Mouse (Mus musculus): ENCODE measurements around the gene Ppp1r14a. TPM values are rescaled to one million over a fixed set of nuclear protein-coding genes. Genes with fewer than 3 reads are reported as not detected.
A peak's percentile ranks its signal among the peaks of the same experiment; 100 is the strongest.

Ppp1r14a gene
- polyA plus RNA-seq, 1 experiment from 2014 or later: 5.1 TPM

DNA sequence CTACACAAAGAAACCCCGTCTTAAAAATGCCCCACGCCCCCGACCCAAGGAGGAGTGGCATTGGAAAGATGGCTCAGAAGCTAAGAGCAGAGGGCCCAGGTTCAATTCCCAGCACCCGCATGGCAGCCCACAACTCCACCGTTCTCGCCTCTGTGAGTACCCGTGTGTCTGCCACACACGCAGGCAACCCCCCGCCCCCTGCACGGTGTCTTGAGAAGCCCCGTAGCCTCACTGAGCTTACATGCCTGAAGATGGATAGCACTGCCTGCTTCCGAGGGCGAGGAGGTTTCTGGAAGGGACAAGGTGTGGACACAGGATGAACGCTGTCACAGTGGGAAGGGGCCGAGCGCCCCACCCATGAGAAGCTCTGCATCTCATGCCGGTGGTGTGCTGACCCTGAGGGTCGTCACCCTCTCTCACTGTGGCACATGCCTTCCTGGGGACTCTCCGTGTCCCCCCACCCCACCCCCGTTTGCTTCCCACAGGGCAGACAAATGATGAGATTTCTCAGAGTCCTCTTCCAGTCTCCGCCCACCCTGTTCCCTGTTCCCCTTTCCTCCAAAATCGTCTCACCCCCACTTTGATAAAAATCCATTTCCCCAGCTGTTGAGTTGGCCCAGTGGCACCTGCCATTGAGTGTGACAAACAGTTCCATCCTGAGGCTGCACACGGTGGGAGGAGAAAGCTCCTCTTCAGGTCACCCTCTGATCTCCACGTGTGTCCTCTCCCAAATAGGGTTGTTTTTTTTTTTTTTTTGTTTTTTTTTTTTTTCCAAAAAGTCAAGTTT lies 6.9 kb downstream of the Ppp1r14a start:
- no peaks in the 10 kb centered on the region for H3K27me3 ChIP-seq
- in situ Hi-C loops (cut with MboI; ENCODE audit: low pct_unique_long_range_greater_than_20kb): no loop called here
- ATAC-seq (no peak), DNase-seq (ENCODE audit: low read depth, low spot score) (no peak)
- POLR2A ChIA-PET: interaction anchor here (1.3 to 2.0 kb wide), 2 partner anchors 49 to 54 kb away, joined by 3 to 9 read pairs; no protein-coding TSS in a partner anchor
- CTCF ChIA-PET: interaction anchor here (0.7 to 2.3 kb wide), 5 partner anchors 11 to 115 kb away, joined by 3 to 14 read pairs (median 6); partner anchors contain the start of genes 2200002D01Rik and Psmd8
- TF ChIP-seq CTCF (IDR thresholded peaks at IDR 0.05): no peak

DNA sequence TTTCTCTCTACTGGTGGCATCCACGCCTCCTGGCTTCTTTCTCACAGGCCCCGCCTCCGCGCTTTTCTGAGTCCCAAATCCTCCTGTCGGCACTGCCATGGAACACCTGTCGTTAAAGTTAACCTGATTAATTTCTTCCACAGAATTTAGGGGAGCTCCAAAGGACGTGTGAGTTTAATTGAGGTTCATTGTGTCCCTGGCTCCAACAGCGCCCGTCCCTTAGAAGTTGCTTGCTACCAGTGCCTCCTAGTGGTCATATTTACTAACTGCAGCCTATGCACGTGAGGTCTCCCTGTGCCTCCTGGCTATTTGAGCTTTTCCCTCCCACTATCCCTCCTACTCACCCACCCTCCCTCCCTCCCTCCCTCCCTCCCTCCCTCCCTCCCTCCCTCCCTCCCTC lies 7.9 kb downstream of the Ppp1r14a start:
- DNase-seq (ENCODE audit: low read depth, low spot score): no peak
- no peak for TF ChIP-seq CTCF (IDR thresholded peaks at IDR 0.05)

DNA sequence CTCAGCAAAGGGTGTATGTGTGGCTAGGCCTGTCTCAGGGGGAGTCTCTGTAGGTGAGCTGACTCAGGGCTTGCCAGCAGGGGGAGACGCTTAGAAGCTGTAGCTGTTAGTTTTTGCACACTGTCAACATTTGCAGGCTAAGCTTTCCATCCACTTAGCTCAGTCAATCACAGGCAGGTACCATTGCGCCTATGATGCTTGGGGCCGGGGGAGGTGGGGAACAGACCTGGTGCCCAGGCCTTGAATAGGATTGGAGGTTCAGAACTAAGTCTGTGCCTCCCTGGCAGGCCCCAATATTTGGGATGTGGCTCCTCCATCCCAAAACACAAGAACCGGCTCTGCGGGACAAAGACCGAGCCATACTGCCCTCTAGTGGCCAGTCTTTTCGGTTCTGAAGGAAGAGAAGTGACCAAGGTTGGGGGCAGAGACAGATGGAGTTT lies 12.0 kb downstream of the Ppp1r14a start:
- in situ Hi-C loops (cut with MboI; ENCODE audit: low pct_unique_long_range_greater_than_20kb): no loop called here
- CTCF ChIA-PET: interaction anchor here (0.6 to 3.2 kb wide), 22 partner anchors 8 to 253 kb away, joined by 3 to 18 read pairs (median 4); partner anchors contain the start of genes Ppp1r14a and Psmd8
- no peak for TF ChIP-seq CTCF (IDR thresholded peaks at IDR 0.05)
- no peaks in the 10 kb centered on the region for H3K27me3 ChIP-seq
- no peak for ATAC-seq
- POLR2A ChIA-PET: interaction anchor here (0.6 to 1.3 kb wide), 2 partner anchors 53 to 257 kb away, joined by 3 to 4 read pairs; no protein-coding TSS in a partner anchor
- DNase-seq (ENCODE audit: low read depth, low spot score): no peak

More for the DNA sequence above, 7.9 kb downstream of the Ppp1r14a start:
- no peak for ATAC-seq
- POLR2A ChIA-PET: interaction anchor here (1.3 to 2.0 kb wide), 2 partner anchors 50 to 55 kb away, joined by 3 to 9 read pairs; no protein-coding TSS in a partner anchor
- no peaks in the 10 kb centered on the region for H3K27me3 ChIP-seq
- CTCF ChIA-PET: interaction anchor here (0.8 to 2.3 kb wide), 6 partner anchors 10 to 226 kb away, joined by 3 to 14 read pairs (median 6); partner anchors contain the start of genes 2200002D01Rik and Psmd8
- in situ Hi-C loops (cut with MboI; ENCODE audit: low pct_unique_long_range_greater_than_20kb): no loop called here

DNA sequence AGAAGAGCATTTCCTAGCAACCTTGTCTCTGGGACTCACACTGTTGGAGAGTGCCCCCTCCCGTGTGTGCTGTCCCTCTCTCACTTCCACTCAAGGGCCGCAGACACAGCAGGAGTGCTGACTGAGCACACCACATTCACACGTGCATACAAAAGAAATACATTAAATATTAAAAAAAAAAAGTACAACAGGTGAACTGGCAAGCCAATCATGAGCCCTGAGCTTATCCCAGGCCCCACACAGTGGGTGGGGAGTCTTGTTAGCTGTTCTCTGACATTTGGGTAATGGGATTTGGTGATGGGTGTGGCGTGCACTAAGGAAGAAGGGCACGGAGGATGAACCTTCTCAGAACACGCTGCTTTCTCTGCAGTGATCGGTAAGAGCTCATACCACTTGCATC lies 13.5 kb downstream of the Ppp1r14a start:
- CTCF ChIA-PET: interaction anchor here (1.0 to 3.2 kb wide), 8 partner anchors 9 to 220 kb away, joined by 4 to 18 read pairs (median 6); partner anchors contain the start of gene Ppp1r14a
- no peaks in the 10 kb centered on the region for H3K27me3 ChIP-seq
- in situ Hi-C loops (cut with MboI; ENCODE audit: low pct_unique_long_range_greater_than_20kb): no loop called here

DNA sequence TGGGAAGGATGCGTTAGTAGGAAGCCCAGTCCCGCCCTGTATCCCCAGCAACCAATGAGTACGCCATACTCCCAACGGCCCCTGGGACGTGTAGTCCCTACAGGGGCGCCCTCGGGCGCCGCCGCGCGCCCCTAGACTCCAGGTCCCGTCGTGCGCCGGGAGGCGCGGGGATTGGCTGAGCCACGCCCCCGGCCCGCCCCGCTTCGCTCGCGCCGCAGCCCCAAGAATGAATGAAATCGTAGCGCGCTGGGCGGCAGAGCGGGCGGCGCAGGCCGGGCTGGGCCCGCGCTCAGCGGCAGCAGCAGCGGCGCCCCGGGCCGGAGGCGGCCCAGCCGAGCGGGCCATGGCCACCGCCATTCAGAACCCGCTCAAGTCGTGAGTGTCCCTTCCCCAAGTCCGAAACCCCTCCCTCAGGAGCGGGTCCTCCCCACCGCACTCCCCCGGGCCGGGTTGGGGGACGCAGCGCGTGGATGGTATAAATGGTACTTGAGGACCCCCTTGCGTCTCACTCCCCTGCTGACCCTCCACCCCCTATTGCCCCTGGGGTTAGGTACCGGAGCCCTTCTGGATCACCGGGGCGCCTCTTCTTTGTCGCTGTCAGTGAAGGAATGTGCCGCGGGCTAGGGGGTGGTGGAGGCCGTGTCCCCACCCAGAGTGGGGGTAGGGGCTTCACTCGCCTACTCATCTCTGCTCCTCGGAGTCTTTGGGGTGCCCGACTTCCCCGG lies 14.8 kb downstream of the Ppp1r14a start, which contains the start of gene Dpf1:
Gene Dpf1, plus strand, starts transcription at position 214 of the 725 bp plus-strand sequence.
- ChIA-PET CTCF (interaction anchor here (1.0 kb wide), 1 partner anchor 15 kb away, joined by 4 read pairs; the partner anchor contains the start of gene Ppp1r14a), POLR2A (interaction anchor here (1.1 kb wide), 1 partner anchor 216 kb away, joined by 4 read pairs; no protein-coding TSS in a partner anchor)
- ATAC-seq (peak; percentile 45), DNase-seq (ENCODE audit: low read depth, low spot score) (no peak)
- no peaks in the 10 kb centered on the region for H3K27me3 ChIP-seq
- TF ChIP-seq CTCF (IDR thresholded peaks at IDR 0.05): no peak
- in situ Hi-C loops (cut with MboI; ENCODE audit: low pct_unique_long_range_greater_than_20kb): no loop called here

More for the DNA sequence above, 13.5 kb downstream of the Ppp1r14a start:
- ATAC-seq (no peak), DNase-seq (ENCODE audit: low read depth, low spot score) (no peak)
- POLR2A ChIA-PET: interaction anchor here (0.7 to 1.1 kb wide), 2 partner anchors 63 to 217 kb away, joined by 3 to 4 read pairs; no protein-coding TSS in a partner anchor
- no peak for TF ChIP-seq CTCF (IDR thresholded peaks at IDR 0.05)

DNA sequence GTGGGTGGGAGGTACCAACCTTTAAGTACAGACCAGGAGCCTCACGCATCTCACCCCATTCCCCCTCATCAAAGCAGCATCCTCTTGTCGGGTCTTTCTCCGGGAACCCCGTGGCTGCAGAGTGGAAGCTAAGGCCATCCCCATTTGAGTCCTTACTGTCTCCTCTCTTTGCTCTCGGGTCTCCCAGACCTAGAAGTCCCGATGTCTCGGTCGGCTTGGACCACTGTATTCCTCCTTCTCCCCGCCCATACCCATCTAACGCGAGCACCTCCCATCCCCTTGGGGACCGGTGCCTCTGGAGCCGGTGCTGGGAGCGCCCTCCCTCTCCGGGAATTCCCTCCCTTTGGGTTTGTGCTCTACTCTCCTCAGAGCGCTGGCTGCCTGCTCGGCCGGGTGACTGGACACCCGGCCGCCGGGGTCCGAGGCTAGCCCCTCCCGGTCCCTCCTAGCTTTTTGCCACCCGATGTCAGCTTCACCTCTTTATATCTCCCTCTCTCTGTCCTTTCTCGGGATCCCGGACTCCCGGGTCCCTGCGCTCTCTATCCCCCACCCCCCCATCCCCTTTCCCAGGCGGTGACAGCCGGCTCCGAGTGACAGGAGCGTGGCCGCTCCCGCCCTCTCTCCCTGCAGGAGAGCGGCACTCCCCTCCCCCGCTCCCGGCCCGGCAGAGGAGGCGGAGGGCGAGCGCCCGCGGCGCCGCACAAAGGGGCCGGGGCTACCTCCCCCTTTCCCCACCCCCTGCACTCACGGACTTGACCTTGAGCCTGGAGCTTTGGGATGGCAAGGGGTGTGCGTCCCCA lies 15.6 kb downstream of the Ppp1r14a start:
- CTCF ChIA-PET: no interaction called here
- ATAC-seq: no peak
- no peaks in the 10 kb centered on the region for H3K27me3 ChIP-seq
- in situ Hi-C loops (cut with MboI; ENCODE audit: low pct_unique_long_range_greater_than_20kb): loop anchor here (5.0 kb wide), 1 partner anchor 218 kb away; no protein-coding TSS in a partner anchor
- DNase-seq (ENCODE audit: low read depth, low spot score): no peak
- POLR2A ChIA-PET: interaction anchor here (0.7 kb wide), 1 partner anchor 220 kb away, joined by 3 read pairs; no protein-coding TSS in a partner anchor
- TF ChIP-seq CTCF (IDR thresholded peaks at IDR 0.05): no peak

DNA sequence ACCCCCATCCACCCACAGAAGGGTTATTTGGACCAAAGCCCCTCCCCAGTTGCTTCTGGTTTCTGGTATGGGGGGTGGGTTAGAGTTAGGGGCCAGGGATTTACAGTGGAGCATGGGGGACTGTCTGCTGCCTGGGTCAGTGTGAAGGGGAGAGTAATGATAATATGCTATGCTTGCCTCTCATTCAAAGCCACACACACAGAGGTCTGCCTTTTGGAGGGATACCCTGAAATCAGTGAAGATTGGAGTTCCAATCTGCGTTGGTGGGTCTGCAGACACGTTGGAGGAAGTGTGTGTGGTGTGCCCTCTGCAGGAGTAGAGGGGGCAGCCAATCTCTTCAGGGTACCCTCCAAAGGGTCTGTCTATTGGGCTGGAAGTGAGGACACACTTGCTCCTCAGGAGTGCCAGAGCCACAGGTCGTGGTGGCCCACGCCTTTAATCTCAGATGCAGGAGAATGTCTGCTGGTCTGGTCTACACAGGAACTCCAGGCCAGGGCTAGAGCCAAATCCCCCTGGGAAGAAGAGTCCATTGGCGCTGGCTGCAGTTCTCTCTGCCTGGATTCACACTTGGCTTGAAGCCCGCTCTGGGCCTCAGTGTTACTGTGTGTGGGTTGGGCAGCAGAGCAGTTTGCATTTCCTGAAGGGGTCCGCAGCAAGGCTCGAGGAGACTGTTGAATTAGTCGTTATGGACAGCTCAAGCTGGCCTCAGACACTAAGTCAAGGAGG lies 16.3 kb downstream of the Ppp1r14a start:
- DNase-seq (ENCODE audit: low read depth, low spot score) (no peak), ATAC-seq (no peak)
- ChIA-PET CTCF (no interaction called here), POLR2A (interaction anchor here (0.7 kb wide), 1 partner anchor 219 kb away, joined by 3 read pairs; no protein-coding TSS in a partner anchor)
- no peaks in the 10 kb centered on the region for H3K27me3 ChIP-seq
- no peak for TF ChIP-seq CTCF (IDR thresholded peaks at IDR 0.05)
- in situ Hi-C loops (cut with MboI; ENCODE audit: low pct_unique_long_range_greater_than_20kb): loop anchor here (5.0 kb wide), 1 partner anchor 217 kb away; no protein-coding TSS in a partner anchor

DNA sequence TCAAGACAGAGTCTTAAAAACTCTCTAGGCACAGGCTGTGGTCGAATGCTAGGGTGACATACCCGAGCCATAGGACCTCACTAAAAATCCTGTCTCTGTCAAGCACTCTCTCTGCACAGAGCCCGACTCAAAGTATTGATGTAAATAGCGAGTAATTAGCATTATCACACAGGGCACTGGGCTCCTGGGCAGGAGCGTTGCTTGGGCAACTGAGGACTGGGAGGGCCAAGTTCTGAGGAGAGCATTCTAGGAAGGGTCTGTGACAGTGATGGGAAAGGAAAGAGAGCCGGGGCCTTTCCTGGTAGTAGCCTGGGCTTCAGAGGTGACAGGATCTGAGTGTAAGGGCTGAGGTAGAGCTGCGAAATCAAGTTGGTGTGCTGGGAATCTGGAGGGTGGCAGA lies 17.0 kb downstream of the Ppp1r14a start:
- H3K27me3 ChIP-seq: no peaks in the 10 kb centered on the region

More for the DNA sequence above, 17.0 kb downstream of the Ppp1r14a start:
- in situ Hi-C loops (cut with MboI; ENCODE audit: low pct_unique_long_range_greater_than_20kb): loop anchor here (5.0 kb wide), 1 partner anchor 216 kb away; no protein-coding TSS in a partner anchor
- ATAC-seq (no peak), DNase-seq (ENCODE audit: low read depth, low spot score) (no peak)
- ChIA-PET POLR2A (no interaction called here), CTCF (interaction anchor here (1.3 to 2.0 kb wide), 2 partner anchors 9 to 14 kb away, joined by 3 to 7 read pairs; no protein-coding TSS in a partner anchor)
- TF ChIP-seq CTCF (IDR thresholded peaks at IDR 0.05): no peak

Measured in Patski (cell line).